Mouse (Mus musculus) cerebellum, adult 9-10 months (tissue): ENCODE measurements around the gene Cep63.

Experiments used
- DNase-seq: peaks from one replicate; pipeline ENCODE4 v3.0.0; 2022

The Cep63 gene

GRCm38 (mm10) chr9:102625983-102626838 lies at the start of gene Cep63, which contains the start of gene Anapc13:
Gene Cep63 (minus strand): TSS chr9:102626534.
Gene Anapc13 (plus strand): TSS chr9:102626296.
- peak; percentile 98 for DNase-seq

GRCm38 (mm10) chr9:102675922-102676321 lies 49.6 kb upstream of the Cep63 start:
- DNase-seq = no peak

- DNase-seq = no peak
Observed at GRCm38 (mm10) chr9:102673381-102673780, 47.0 kb upstream of the Cep63 start.

GRCm38 (mm10) chr9:102668906-102669305 lies 42.6 kb upstream of the Cep63 start:
- no peak for DNase-seq

GRCm38 (mm10) chr9:102668115-102668514 lies 41.8 kb upstream of the Cep63 start:
- DNase-seq = no peak

- no peak for DNase-seq
Observed at GRCm38 (mm10) chr9:102656355-102657095, 30.2 kb upstream of the Cep63 start.

GRCm38 (mm10) chr9:102651199-102651720 lies 24.9 kb upstream of the Cep63 start:
- DNase-seq = no peak

GRCm38 (mm10) chr9:102650637-102651036 lies 24.3 kb upstream of the Cep63 start:
- no peak for DNase-seq

GRCm38 (mm10) chr9:102649917-102650527 lies 23.7 kb upstream of the Cep63 start:
- no peak for DNase-seq

GRCm38 (mm10) chr9:102647010-102647409 lies 20.7 kb upstream of the Cep63 start:
- no peak for DNase-seq

GRCm38 (mm10) chr9:102645119-102645695 lies 18.9 kb upstream of the Cep63 start:
- DNase-seq = no peak

- DNase-seq = peak; percentile 11
Observed at GRCm38 (mm10) chr9:102643486-102644101, 17.3 kb upstream of the Cep63 start.

GRCm38 (mm10) chr9:102643071-102643485 lies 16.7 kb upstream of the Cep63 start:
- no peak for DNase-seq

- no peak for DNase-seq
Observed at GRCm38 (mm10) chr9:102641531-102641930, 15.2 kb upstream of the Cep63 start.

GRCm38 (mm10) chr9:102639510-102639909 lies 13.2 kb upstream of the Cep63 start:
- DNase-seq = no peak

GRCm38 (mm10) chr9:102638963-102639362 lies 12.6 kb upstream of the Cep63 start:
- no peak for DNase-seq

- no peak for DNase-seq
Observed at GRCm38 (mm10) chr9:102637115-102637514, 10.8 kb upstream of the Cep63 start.

GRCm38 (mm10) chr9:102636553-102636952 lies 10.2 kb upstream of the Cep63 start:
- DNase-seq = peak; percentile 73

- no peak for DNase-seq
Observed at GRCm38 (mm10) chr9:102634453-102634852, 8.1 kb upstream of the Cep63 start.

GRCm38 (mm10) chr9:102632923-102633537 lies 6.7 kb upstream of the Cep63 start:
- DNase-seq = peak; percentile 84

GRCm38 (mm10) chr9:102632173-102632572 lies 5.8 kb upstream of the Cep63 start:
- DNase-seq = no peak
